Mouse (Mus musculus): ENCODE measurements around the gene Sbf1. TPM values are rescaled to one million over a fixed set of nuclear protein-coding genes. Genes with fewer than 3 reads are reported as not detected.
A peak's percentile ranks its signal among the peaks of the same experiment; 100 is the strongest.

Sbf1 gene
- total RNA-seq, 2 experiments from 2014 or later, result 215 to 259 TPM

DNA sequence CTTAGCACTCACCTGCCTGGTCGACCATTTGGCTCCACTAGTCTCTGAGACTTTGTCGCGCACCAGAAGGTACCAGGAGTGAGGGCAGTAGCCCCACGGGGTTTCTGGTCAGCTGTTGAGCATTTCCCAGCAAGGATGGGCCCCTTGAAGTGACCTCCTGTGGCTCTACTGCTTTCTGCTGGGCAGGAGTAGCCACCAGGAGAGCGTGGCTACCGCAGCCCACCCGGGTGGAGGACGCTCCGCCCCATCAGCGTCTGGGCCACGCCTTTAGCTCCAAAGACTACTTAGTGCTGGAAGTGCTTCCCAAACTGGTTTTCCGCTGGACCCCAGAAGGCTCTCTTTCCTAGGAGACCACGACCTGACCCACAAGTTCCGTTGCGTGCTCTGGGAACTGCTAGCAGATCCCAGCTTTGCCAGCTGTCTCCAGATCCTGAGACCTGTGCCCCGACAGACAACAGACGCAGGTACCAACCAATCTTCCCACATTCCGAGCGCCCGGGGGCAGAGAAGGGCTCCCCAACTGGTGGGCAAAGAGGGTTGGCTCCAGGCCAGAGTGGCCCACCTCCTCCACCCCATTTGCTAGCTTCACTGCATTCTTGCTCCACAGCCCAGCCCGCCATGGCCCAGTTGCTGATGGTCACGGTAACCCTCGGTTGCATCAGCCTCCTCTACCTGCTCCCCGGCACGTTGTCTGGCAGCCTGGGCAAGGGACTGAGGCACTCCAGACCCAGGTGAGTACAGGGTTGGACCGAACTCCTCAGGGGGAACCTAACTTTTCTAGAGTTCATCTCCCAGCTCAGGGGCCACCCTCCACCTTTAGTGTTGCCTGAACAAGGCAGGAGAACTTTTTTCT is 7.8 kb upstream of the Sbf1 start, which contains the start of gene Adm2:
TSS of gene Adm2 (plus strand) at position 51 of the 853 bp plus-strand sequence.
- DNase-seq (ENCODE audit: low spot score in 2 of 2), result no peak

DNA sequence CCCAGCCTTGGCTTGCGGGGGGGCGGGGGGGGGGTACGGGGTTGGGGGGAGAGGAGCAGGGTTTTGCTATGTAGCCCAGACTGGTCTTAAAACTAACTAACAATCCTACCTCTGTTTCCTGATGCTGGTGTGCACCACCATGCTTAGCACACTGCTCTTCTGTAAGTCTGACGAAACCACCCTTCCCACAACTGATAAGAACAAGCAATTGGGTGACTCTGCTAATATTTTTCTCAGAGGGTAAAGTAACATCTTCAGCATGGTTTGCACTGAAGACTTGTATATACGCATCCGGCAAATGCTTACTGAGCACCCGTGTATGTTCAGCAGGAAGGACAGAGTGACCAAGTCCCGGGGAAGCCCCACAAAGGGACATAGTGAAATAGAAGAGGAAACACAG is 6.2 kb upstream of the Sbf1 start:
- no peak for DNase-seq (ENCODE audit: low spot score in 2 of 2)

- DNase-seq (ENCODE audit: low spot score in 2 of 2), result no peak
Observed at GRCm38 (mm10) chr15:89316146-89316545, 1.0 kb upstream of the Sbf1 start.

- peak; percentile 51 to 52 for DNase-seq (ENCODE audit: low spot score in 2 of 2)
Observed at GRCm38 (mm10) chr15:89314511-89315189, 461 bp downstream of the Sbf1 start.

GRCm38 (mm10) chr15:89314107-89314506 is 1.0 kb downstream of the Sbf1 start:
- DNase-seq (ENCODE audit: low spot score in 2 of 2), result no peak

- no peak for DNase-seq (ENCODE audit: low spot score in 2 of 2)
Observed at GRCm38 (mm10) chr15:89313359-89313758, 1.8 kb downstream of the Sbf1 start.

GRCm38 (mm10) chr15:89309962-89310498 is 5.1 kb downstream of the Sbf1 start:
- peak; percentile 51 to 61 for DNase-seq (ENCODE audit: low spot score in 2 of 2)

GRCm38 (mm10) chr15:89308406-89309139 is 6.5 kb downstream of the Sbf1 start:
- peak in 1 of 2 experiments; percentile 7 for DNase-seq (ENCODE audit: low spot score in 2 of 2)

GRCm38 (mm10) chr15:89307461-89307860 is 7.7 kb downstream of the Sbf1 start:
- DNase-seq (ENCODE audit: low spot score in 2 of 2), result peak in 1 of 2 experiments; percentile 3

- DNase-seq (ENCODE audit: low spot score in 2 of 2), result no peak
Observed at GRCm38 (mm10) chr15:89305966-89306365, 9.1 kb downstream of the Sbf1 start.

DNA sequence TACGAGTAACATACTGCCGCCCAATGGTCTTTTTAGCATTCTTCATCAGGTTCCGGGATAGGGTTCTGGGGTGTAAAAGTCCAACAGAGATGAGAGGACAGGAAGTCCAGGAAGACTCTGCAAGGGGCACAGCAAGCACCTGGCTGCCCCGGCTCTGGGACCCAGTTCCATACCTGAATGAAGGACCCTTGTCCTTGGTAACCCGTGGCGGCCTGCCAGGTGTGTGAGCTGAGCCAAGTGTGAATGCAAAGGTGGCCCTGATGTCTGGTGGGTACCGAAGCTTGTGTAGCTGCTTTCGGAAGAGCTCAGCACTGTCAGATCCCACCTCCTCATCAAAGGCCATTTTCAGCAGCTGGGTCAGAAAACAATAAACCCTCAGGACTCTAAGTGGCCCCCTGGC is 14.5 kb downstream of the Sbf1 start:
- DNase-seq (ENCODE audit: low spot score in 2 of 2), result no peak

DNA sequence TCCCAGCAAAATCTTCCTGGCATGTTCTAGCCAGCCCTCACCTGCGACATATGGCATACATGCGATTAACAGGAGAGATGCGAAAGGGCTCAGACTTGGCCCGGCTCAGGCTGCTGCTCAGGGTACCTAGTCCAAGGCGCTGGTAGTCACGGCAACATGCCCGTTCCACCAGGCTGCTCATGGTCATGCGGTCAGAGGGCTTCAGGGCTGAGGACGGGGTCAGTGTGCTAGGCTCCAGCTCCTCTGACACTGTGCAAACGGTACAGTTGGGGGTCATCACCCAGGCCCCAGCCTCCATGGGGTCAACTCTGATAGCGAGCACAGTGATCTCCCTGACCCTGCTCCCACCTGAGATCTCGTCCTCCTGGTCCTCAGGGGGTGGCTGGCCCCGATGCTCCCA is 14.9 kb downstream of the Sbf1 start:
- DNase-seq (ENCODE audit: low spot score in 2 of 2), result no peak

GRCm38 (mm10) chr15:89297695-89298094 is 17.4 kb downstream of the Sbf1 start:
- DNase-seq (ENCODE audit: low spot score in 2 of 2), result no peak

DNA sequence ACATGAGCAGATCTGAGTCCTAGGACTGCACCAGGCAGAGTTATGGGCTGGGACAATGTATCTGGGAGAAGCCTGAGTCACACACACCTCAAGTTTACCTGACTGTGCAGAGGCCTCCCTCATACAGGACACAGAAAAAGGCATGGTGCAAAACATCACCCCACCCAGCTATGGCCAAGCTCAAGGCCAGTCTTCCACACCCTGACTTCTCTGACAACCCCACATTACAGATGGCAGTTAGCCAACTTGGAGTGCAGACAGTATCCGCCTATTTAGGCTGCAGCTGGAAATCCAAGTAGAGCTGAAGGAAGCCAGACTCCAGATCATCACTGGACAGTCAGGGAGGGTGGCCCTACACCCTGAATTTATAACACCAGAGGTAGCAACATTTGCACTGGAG is 18.6 kb downstream of the Sbf1 start:
- no peak for DNase-seq (ENCODE audit: low spot score in 2 of 2)

GRCm38 (mm10) chr15:89295580-89296165 is 19.4 kb downstream of the Sbf1 start:
- DNase-seq (ENCODE audit: low spot score in 2 of 2), result no peak

DNA sequence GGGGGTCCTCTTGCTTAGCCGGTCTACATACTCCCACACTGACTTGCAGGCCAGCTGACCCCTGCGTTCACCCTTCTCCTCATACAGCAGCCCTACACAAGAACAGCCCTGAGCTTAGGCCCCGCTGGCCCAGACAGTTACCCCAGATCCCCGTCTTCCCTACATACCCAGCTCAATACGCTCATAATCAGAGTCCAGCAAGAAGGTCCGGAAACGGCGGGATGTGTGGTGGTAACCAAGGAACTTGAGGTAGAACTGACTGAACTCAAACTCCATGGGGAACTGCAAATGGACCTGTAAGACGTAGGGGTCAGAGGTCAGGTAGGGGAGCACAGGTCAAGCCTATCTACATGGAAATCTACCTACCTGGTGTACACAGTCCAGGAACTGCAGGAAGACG is 21.3 kb downstream of the Sbf1 start:
- DNase-seq (ENCODE audit: low spot score in 2 of 2), result no peak

GRCm38 (mm10) chr15:89292795-89293194 is 22.3 kb downstream of the Sbf1 start:
- DNase-seq (ENCODE audit: low spot score in 2 of 2), result no peak

GRCm38 (mm10) chr15:89291521-89291920 is 23.6 kb downstream of the Sbf1 start:
- DNase-seq (ENCODE audit: low spot score in 2 of 2), result no peak

DNA sequence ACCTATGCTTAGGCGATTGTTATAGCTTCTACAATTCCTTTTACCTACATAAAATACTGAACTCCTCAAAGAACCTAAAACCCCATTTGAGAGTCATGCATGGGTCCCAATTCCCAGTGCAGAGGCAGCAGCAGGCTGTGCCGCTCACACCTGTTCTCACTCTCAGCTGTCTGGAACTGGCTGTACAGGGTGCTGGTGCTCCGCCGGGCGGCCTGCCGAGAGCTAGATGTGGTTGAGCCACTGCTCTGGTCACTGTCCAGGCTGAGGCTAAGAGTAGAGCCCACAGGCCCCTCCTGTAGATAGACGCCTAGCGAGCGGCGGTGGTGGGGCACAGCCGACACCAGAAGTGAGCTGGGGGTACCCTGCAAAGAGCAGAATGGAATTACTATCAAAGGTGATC is 25.7 kb downstream of the Sbf1 start:
- DNase-seq (ENCODE audit: low spot score in 2 of 2), result no peak

GRCm38 (mm10) chr15:89288227-89288767 is 26.8 kb downstream of the Sbf1 start:
- no peak for DNase-seq (ENCODE audit: low spot score in 2 of 2)

DNA sequence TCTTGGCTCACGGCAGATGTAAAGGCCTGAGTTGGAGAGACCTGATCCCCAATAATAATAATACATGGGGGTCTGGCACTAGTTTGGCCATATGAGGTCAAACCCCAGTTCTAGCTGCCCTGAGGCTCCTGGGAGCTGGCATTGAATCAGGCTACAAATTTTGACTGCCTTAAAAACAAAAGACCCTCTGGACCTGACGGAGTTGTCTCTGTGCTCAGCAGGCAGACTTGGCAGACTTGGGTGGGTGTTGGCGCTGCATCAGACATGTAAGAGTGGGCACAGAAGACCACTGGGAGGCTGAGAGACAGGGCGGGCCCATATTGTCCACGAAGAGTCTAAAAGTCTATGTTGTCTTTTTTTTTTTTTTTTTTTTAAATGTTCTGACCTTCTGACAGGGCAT is 28.5 kb downstream of the Sbf1 start:
- DNase-seq (ENCODE audit: low spot score in 2 of 2), result no peak

Data from layer of hippocampus, postnatal 10 days (tissue).